Mouse (Mus musculus) gastrocnemius, adult 8-10 months (tissue): ENCODE measurements around the gene Vmn1r119. TPM values are rescaled to one million over a fixed set of nuclear protein-coding genes. Genes with fewer than 3 reads are reported as not detected.
"Not testable (repeated sequence)": the region's sequence is repeated elsewhere in the genome, so short reads cannot be mapped to it uniquely, and the experiment has no call there.

ENCODE experiments used
- DNase-seq, 2 experiments: peaks; one replicate each; pipeline ENCODE4 v3.0.0; 2022; ENCODE audit warnings: low spot score in 2 of 2
- total RNA-seq, 4 experiments: library from RNA; stranded (reverse); gene quantifications; 2 replicates each; pipeline ENCODE4 v1.2.4; 2022

The Vmn1r119 gene
- not detected for total RNA-seq

- DNase-seq, result not testable (repeated sequence)
Observed at GRCm38 (mm10) chr7:21012355-21012754, at the start of gene Vmn1r119. Gene Vmn1r119, minus strand, starts transcription at chr7:21012455.

- DNase-seq, result not testable (repeated sequence)
Observed at GRCm38 (mm10) chr7:21053684-21054083, 41.4 kb upstream of the Vmn1r119 start, which contains the start of gene Vmn1r120. Gene Vmn1r120, minus strand, starts transcription at chr7:21053784.

Other genes with a start within 250 kb of the Vmn1r119 start
- not detected for gene Vmn1r112, start 241.3 kb downstream of the Vmn1r119 start, total RNA-seq
- gene Vmn1r113, start 225.2 kb downstream of the Vmn1r119 start, total RNA-seq, result not detected
- not detected for gene Vmn1r114, start 200.3 kb downstream of the Vmn1r119 start, total RNA-seq
- not detected for gene Vmn1r115, start 167.5 kb downstream of the Vmn1r119 start, total RNA-seq
- gene Vmn1r116, start 140.2 kb downstream of the Vmn1r119 start, total RNA-seq, result not detected
- not detected for gene Vmn1r117, start 128.3 kb downstream of the Vmn1r119 start, total RNA-seq
- not detected for gene Vmn1r118, start 100.1 kb downstream of the Vmn1r119 start, total RNA-seq
- not detected for gene Vmn1r120, start 41.3 kb upstream of the Vmn1r119 start, total RNA-seq
- gene Vmn1r121, start 86.1 kb upstream of the Vmn1r119 start, total RNA-seq, result not detected
- not detected for gene Vmn1r122, start 121.7 kb upstream of the Vmn1r119 start, total RNA-seq
- not detected for gene Vmn1r123, start 149.7 kb upstream of the Vmn1r119 start, total RNA-seq
- gene Gm5157, start 178.0 kb upstream of the Vmn1r119 start, total RNA-seq, result not detected
- gene Vmn1r124, start 248.2 kb upstream of the Vmn1r119 start, total RNA-seq, result not detected